Mouse (Mus musculus): ENCODE measurements at regions not wholly inside any gene's neighbourhood (a gene's known extent, or its start where the extent isn't known, plus 50 kb on each side); places are given as distances from the start of the nearest gene placed in this dataset.

DNA sequence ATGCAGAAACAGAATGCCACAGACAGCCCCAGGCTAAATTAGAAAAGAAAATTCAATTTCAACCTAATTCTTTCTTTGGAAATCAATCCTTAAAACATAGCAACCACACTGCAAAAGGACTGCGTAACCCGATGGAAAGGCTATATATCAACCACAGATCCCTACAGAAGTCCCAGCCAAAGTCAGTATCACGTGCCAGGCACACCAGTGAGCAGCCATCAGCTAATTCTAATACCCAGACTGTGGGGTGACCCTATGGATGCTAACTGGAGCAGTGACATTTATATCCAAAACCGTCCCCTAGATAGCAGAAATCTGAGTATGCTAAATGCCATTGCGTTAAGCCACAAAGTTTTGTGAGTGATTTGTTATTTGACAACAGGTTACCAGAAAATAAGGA is 286.5 kb upstream of the N6amt1 start:
- TF ChIP-seq CTCF (IDR thresholded peaks at IDR 0.05; ENCODE audit: borderline replicate concordance, insufficient read depth, low read depth, low read length) (no peak), POLR2A (IDR thresholded peaks at IDR 0.05; ENCODE audit: borderline replicate concordance, insufficient read depth, low read length) (no peak)
